Mouse (Mus musculus): ENCODE measurements at regions not wholly inside any gene's neighbourhood (a gene's known extent, or its start where the extent isn't known, plus 50 kb on each side); places are given as distances from the start of the nearest gene placed in this dataset.

GRCm38 (mm10) chr8:77963102-77963698 is 238.9 kb upstream of the Ednra start:
- no peak overlapping the region for H3K9ac ChIP-seq (ENCODE audit: control insufficient read depth, low read depth, low read length, poor library complexity, severe bottlenecking)
- no peak overlapping the region for H3K4me3 ChIP-seq (ENCODE audit: control insufficient read depth in 1 of 2, insufficient read depth in 1 of 2, low read depth in 2 of 2, low read length in 2 of 2)
- TF ChIP-seq GABPA (IDR thresholded peaks at IDR 0.05; ENCODE audit: low read depth, low read length): no peak
- no peak for TF ChIP-seq ZKSCAN1 (IDR thresholded peaks at IDR 0.05; ENCODE audit: low read depth, low read length)
- TF ChIP-seq POLR2A (IDR thresholded peaks at IDR 0.05; ENCODE audit: control insufficient read depth in 1 of 2, insufficient read depth in 1 of 2, low read depth in 1 of 2, low read length in 2 of 2, poor library complexity in 1 of 2): no peak
- TF ChIP-seq TCF12 (IDR thresholded peaks at IDR 0.05; ENCODE audit: low read depth, low read length): no peak
- no peak for TF ChIP-seq ETS1 (IDR thresholded peaks at IDR 0.05; ENCODE audit: low read depth, low read length)
- TF ChIP-seq CHD2 (IDR thresholded peaks at IDR 0.05; ENCODE audit: low read length): no peak
- no peak for TF ChIP-seq TBP (IDR thresholded peaks at IDR 0.05; ENCODE audit: low read depth, low read length)
- no peak for TF ChIP-seq HCFC1 (IDR thresholded peaks at IDR 0.05; ENCODE audit: low read depth, low read length)
- TF ChIP-seq ZMIZ1 (IDR thresholded peaks at IDR 0.05; ENCODE audit: low read depth, low read length): no peak
- no peak for TF ChIP-seq ELF1 (IDR thresholded peaks at IDR 0.05; ENCODE audit: low read depth, low read length)
- no peak for TF ChIP-seq SIN3A (IDR thresholded peaks at IDR 0.05; ENCODE audit: low read length)
- TF ChIP-seq UBTF (IDR thresholded peaks at IDR 0.05; ENCODE audit: borderline replicate concordance, insufficient read depth, low read depth, low read length): no peak
- TF ChIP-seq ZNF384 (IDR thresholded peaks at IDR 0.05; ENCODE audit: low read depth, low read length): no peak
- no peak for TF ChIP-seq BHLHE40 (IDR thresholded peaks at IDR 0.05; ENCODE audit: borderline replicate concordance, low read depth, low read length)
- no peak for TF ChIP-seq JUND (IDR thresholded peaks at IDR 0.05; ENCODE audit: low read depth, low read length)
- no peak for TF ChIP-seq CTCF (IDR thresholded peaks at IDR 0.05 in 2 of 3, conservative IDR thresholded peaks at IDR 0.05 in 1 of 3; ENCODE audit: control insufficient read depth in 1 of 3, insufficient read depth in 1 of 3, low read depth in 2 of 3, low read length in 3 of 3, poor library complexity in 1 of 3, severe bottlenecking in 1 of 3)
- TF ChIP-seq SMC3 (IDR thresholded peaks at IDR 0.05; ENCODE audit: low read depth, low read length): no peak
- TF ChIP-seq NRF1 (IDR thresholded peaks at IDR 0.05; ENCODE audit: insufficient read depth, low read depth, low read length, poor library complexity, severe bottlenecking): no peak
- no peak for TF ChIP-seq MEF2A (IDR thresholded peaks at IDR 0.05; ENCODE audit: extremely low read depth, insufficient replicate concordance, low read depth, low read length, poor library complexity, severe bottlenecking)
- H3K79me2 ChIP-seq (ENCODE audit: control insufficient read depth, insufficient read depth, low read length, poor library complexity): no peaks in the 10 kb centered on the region
- no peaks in the 10 kb centered on the region for H3K4me1 ChIP-seq (ENCODE audit: control insufficient read depth in 1 of 2, insufficient read depth in 2 of 2, low read length in 2 of 2)
- no peaks in the 10 kb centered on the region for H3K27me3 ChIP-seq (ENCODE audit: control insufficient read depth in 1 of 2, insufficient read depth in 2 of 2, low read length in 2 of 2)
- no peaks in the 10 kb centered on the region for H3K36me3 ChIP-seq (ENCODE audit: control insufficient read depth in 1 of 2, insufficient read depth in 2 of 2, low read length in 2 of 2)
- H3K27ac ChIP-seq (ENCODE audit: control insufficient read depth, low read depth, low read length): no peak overlapping the region
- DNase-seq (ENCODE audit: low read depth, low spot score): no peak
- H3K9me3 ChIP-seq (replicated peaks; ENCODE audit: insufficient read depth, low read length): no peaks in the 10 kb centered on the region

GRCm38 (mm10) chr8:77970378-77970777 is 242.7 kb upstream of the Ttc29 start:
- Histone ChIP-seq H3K79me2 (ENCODE audit: control insufficient read depth, insufficient read depth, low read length, poor library complexity) (no peaks in the 10 kb centered on the region), H3K4me1 (ENCODE audit: control insufficient read depth in 1 of 2, insufficient read depth in 2 of 2, low read length in 2 of 2) (no peaks in the 10 kb centered on the region), H3K9ac (ENCODE audit: control insufficient read depth, low read depth, low read length, poor library complexity, severe bottlenecking) (no peak overlapping the region), H3K4me3 (ENCODE audit: control insufficient read depth in 1 of 2, insufficient read depth in 1 of 2, low read depth in 2 of 2, low read length in 2 of 2) (no peak overlapping the region), H3K36me3 (ENCODE audit: control insufficient read depth in 1 of 2, insufficient read depth in 2 of 2, low read length in 2 of 2) (no peaks in the 10 kb centered on the region), H3K9me3 (replicated peaks; ENCODE audit: insufficient read depth, low read length) (no peaks in the 10 kb centered on the region), H3K27ac (ENCODE audit: control insufficient read depth, low read depth, low read length) (no peak overlapping the region), H3K27me3 (ENCODE audit: control insufficient read depth in 1 of 2, insufficient read depth in 2 of 2, low read length in 2 of 2) (no peaks in the 10 kb centered on the region)
- no peak for DNase-seq (ENCODE audit: low read depth, low spot score)
- TF ChIP-seq POLR2A (IDR thresholded peaks at IDR 0.05; ENCODE audit: control insufficient read depth in 1 of 2, insufficient read depth in 1 of 2, low read depth in 1 of 2, low read length in 2 of 2, poor library complexity in 1 of 2) (no peak), E2F4 (IDR thresholded peaks at IDR 0.05; ENCODE audit: borderline replicate concordance, low read depth, low read length) (no peak), TBP (IDR thresholded peaks at IDR 0.05; ENCODE audit: low read depth, low read length) (no peak), NRF1 (IDR thresholded peaks at IDR 0.05; ENCODE audit: insufficient read depth, low read depth, low read length, poor library complexity, severe bottlenecking) (no peak), MAX (IDR thresholded peaks at IDR 0.05; ENCODE audit: low read length) (no peak), TAL1 (IDR thresholded peaks at IDR 0.05; ENCODE audit: low read length) (no peak), CHD2 (IDR thresholded peaks at IDR 0.05; ENCODE audit: low read length) (no peak), ETS1 (IDR thresholded peaks at IDR 0.05; ENCODE audit: low read depth, low read length) (no peak), ZMIZ1 (IDR thresholded peaks at IDR 0.05; ENCODE audit: low read depth, low read length) (no peak), ZC3H11A (IDR thresholded peaks at IDR 0.05; ENCODE audit: low read depth, low read length) (no peak), ELF1 (IDR thresholded peaks at IDR 0.05; ENCODE audit: low read depth, low read length) (no peak)
